Mouse (Mus musculus) splenic B cell, adult 2 months (primary cell): Measurements from ENCODE around the gene Ppa2.

Experiments used
- DNase-seq: peaks from one replicate; pipeline ENCODE4 v3.0.0-alpha.2; 2011; ENCODE audit warnings: low read depth, low spot score
- H3K27me3 ChIP-seq: 2 replicates; pipeline ENCODE4 v1.6.1; 2012; ENCODE audit warnings: mild to moderate bottlenecking, low read length, moderate library complexity, mixed read lengths; ENCODE audit not compliant: control insufficient read depth, poor library complexity, insufficient read depth, severe bottlenecking
- H3K36me3 ChIP-seq: 2 replicates; pipeline ENCODE4 v1.6.1; 2012; ENCODE audit warnings: mild to moderate bottlenecking, low read length, moderate library complexity, mixed read lengths; ENCODE audit not compliant: control insufficient read depth, poor library complexity, insufficient read depth, severe bottlenecking

Gene Ppa2

GRCm38 (mm10) chr3:133339411-133339823 is 29.5 kb downstream of the Ppa2 start:
- DNase-seq = peak; percentile 50
- no peaks in the 10 kb centered on the region for H3K27me3 ChIP-seq
- H3K36me3 ChIP-seq = no peaks in the 10 kb centered on the region; the same call in 1 of the 2 replicates

GRCm38 (mm10) chr3:133341106-133341505 is 31.2 kb downstream of the Ppa2 start:
- no peak for DNase-seq
- H3K27me3 ChIP-seq = no peaks in the 10 kb centered on the region
- H3K36me3 ChIP-seq = no peaks in the 10 kb centered on the region; the same call in 1 of the 2 replicates

- no peak for DNase-seq
- Histone ChIP-seq H3K36me3 (no peaks in the 10 kb centered on the region; the same call in 1 of the 2 replicates), H3K27me3 (no peaks in the 10 kb centered on the region)
Observed at GRCm38 (mm10) chr3:133347535-133347934, 37.6 kb downstream of the Ppa2 start.

- DNase-seq = peak; percentile 4
- no peaks in the 10 kb centered on the region for H3K27me3 ChIP-seq
Observed at GRCm38 (mm10) chr3:133348847-133349246, 38.9 kb downstream of the Ppa2 start.

GRCm38 (mm10) chr3:133357426-133357974 is 47.6 kb downstream of the Ppa2 start:
- no peaks in the 10 kb centered on the region for H3K27me3 ChIP-seq
- no peak for DNase-seq
- H3K36me3 ChIP-seq = no peaks in the 10 kb centered on the region

More at GRCm38 (mm10) chr3:133348847-133349246, 38.9 kb downstream of the Ppa2 start:
- H3K36me3 ChIP-seq = no peaks in the 10 kb centered on the region; the same call in 1 of the 2 replicates

- no peaks in the 10 kb centered on the region for H3K27me3 ChIP-seq
- no peak for DNase-seq
- H3K36me3 ChIP-seq = no peaks in the 10 kb centered on the region
Observed at GRCm38 (mm10) chr3:133357977-133358376, 48.1 kb downstream of the Ppa2 start.

- DNase-seq = no peak
- H3K27me3 ChIP-seq = no peaks in the 10 kb centered on the region
- 0 out of 2 replicates have a peak, but pooled peaks cover 2% of the 10 kb centered on the region for H3K36me3 ChIP-seq
Observed at GRCm38 (mm10) chr3:133361406-133361805, 51.5 kb downstream of the Ppa2 start.

- Histone ChIP-seq H3K27me3 (no peaks in the 10 kb centered on the region), H3K36me3 (0 out of 2 replicates have a peak, but pooled peaks cover 2% of the 10 kb centered on the region)
- no peak for DNase-seq
Observed at GRCm38 (mm10) chr3:133364138-133364537, 54.2 kb downstream of the Ppa2 start.

GRCm38 (mm10) chr3:133366096-133366495 is 56.2 kb downstream of the Ppa2 start:
- DNase-seq = no peak
- H3K27me3 ChIP-seq = no peaks in the 10 kb centered on the region
- 0 out of 2 replicates have a peak, but pooled peaks cover 5% of the 10 kb centered on the region for H3K36me3 ChIP-seq

GRCm38 (mm10) chr3:133378174-133378573 is 68.3 kb downstream of the Ppa2 start:
- Histone ChIP-seq H3K27me3 (no peaks in the 10 kb centered on the region), H3K36me3 (peaks cover 4% of the 10 kb centered on the region)
- DNase-seq = no peak

- H3K36me3 ChIP-seq = peaks cover 4% of the 10 kb centered on the region
Observed at GRCm38 (mm10) chr3:133379997-133380396, 70.1 kb downstream of the Ppa2 start.

GRCm38 (mm10) chr3:133381519-133381918 is 71.6 kb downstream of the Ppa2 start:
- H3K36me3 ChIP-seq = peaks cover 4% of the 10 kb centered on the region
- H3K27me3 ChIP-seq = no peaks in the 10 kb centered on the region
- no peak for DNase-seq

More at GRCm38 (mm10) chr3:133379997-133380396, 70.1 kb downstream of the Ppa2 start:
- no peak for DNase-seq
- no peaks in the 10 kb centered on the region for H3K27me3 ChIP-seq

GRCm38 (mm10) chr3:133382147-133382546 is 72.2 kb downstream of the Ppa2 start:
- no peaks in the 10 kb centered on the region for H3K27me3 ChIP-seq
- H3K36me3 ChIP-seq = peaks cover 2% of the 10 kb centered on the region; the same call in 1 of the 2 replicates
- DNase-seq = no peak

- no peak for DNase-seq
- H3K27me3 ChIP-seq = no peaks in the 10 kb centered on the region
- H3K36me3 ChIP-seq = no peaks in the 10 kb centered on the region
Observed at GRCm38 (mm10) chr3:133384164-133384708, 74.3 kb downstream of the Ppa2 start.

- DNase-seq = no peak
- Histone ChIP-seq H3K36me3 (no peaks in the 10 kb centered on the region), H3K27me3 (no peaks in the 10 kb centered on the region)
Observed at GRCm38 (mm10) chr3:133387283-133387682, 77.4 kb downstream of the Ppa2 start.
